Mouse (Mus musculus): Measurements from ENCODE around the gene Gm2163. TPM values are rescaled to one million over a fixed set of nuclear protein-coding genes. Genes with fewer than 3 reads are reported as not detected.
"Not testable (repeated sequence)": the region's sequence is repeated elsewhere in the genome, so short reads cannot be mapped to it uniquely, and the experiment has no call there.

Gene Gm2163
- not detected for total RNA-seq (2021)

DNA sequence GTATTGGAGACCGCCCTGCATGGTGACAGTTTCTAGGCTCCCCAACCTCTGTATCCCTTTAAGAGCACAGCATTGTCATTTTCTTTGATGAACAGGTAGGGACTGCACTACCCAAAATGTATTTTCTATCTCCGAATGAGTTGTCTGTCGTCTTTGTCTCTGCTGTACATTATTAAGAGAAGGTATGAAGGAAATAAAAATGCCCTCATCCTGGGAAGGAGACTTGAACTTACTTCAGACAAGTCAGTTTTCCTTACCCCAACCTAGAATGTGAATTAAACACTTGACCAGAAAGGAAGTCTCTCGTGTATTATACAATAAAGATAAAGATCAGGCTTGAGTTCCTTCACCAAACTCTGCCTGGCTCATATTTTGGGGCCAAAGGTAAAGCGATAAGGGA lies at the start of gene Gm2163:
TSS of gene Gm2163 (plus strand) at position 301 of the 400 bp plus-strand sequence.
- DNase-seq (ENCODE audit: low spot score); intact Hi-C loops (cut with DNase I): not testable (repeated sequence)

DNA sequence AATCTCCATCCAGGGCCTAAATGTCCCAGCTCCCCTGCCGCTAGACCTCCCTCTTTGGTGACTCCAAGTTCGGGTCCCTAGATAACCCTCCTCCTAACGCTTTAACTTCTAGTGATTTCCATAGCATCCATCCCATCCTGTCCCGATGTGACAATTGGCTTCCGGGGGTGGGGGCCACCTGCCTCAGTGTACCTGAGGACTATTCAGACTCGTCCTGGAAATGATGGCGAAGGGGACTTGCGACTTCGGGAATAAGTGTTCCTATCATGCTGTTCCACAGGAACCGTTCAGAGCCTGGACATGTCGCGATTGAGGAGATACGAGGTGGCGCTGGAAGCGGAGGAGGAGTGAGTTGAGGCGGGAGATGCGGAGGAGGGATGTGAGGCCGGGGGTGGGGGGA lies 27.5 kb upstream of the Gm2163 start, which contains the start of gene Gm21586:
TSS of gene Gm21586 (plus strand) at position 301 of the 400 bp plus-strand sequence.
- DNase-seq (ENCODE audit: low spot score); intact Hi-C loops (cut with DNase I): not testable (repeated sequence)

DNA sequence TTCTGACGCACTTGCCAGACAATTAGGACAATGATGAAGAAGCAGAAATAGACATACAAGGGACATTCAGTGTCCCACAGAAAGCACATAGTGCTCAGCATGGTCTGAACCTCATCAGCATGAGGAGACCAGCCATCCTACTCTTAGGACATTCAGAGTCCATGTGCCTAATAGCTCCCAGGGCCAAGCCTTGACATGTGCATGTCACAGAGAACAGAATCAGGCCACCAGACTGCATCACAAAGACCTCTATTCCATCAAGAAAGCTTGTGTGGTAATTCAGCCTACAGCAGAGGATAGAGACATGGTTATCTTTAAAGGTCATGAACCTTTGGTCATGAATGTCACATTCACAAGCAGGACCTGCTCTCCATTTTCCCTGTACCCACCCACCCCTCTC lies 61.5 kb downstream of the Gm2163 start, which contains the start of gene Fam205a2:
TSS of gene Fam205a2 (minus strand) at position 101 of the 400 bp plus-strand sequence.
- DNase-seq (ENCODE audit: low spot score); intact Hi-C loops (cut with DNase I): not testable (repeated sequence)

DNA sequence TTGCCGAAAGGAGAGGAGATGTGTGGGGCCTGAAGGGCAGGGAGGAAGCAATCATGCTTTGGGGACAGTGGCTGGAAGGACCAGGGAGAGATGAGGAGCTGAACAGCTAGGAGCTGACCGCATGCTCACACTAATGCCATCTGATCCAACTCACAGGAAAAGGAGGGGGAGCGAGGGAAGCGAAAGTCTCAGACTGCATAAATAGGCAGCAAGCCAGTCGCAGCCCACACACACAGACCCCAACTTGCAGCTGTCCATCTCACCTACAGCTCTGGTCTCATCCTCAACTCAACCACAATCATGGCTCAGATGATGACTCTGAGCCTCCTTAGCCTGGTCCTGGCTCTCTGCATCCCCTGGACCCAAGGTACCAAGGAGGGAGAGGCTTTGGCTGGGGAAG lies 145.3 kb downstream of the Gm2163 start, which contains the start of gene Gm10591:
TSS of gene Gm10591 (plus strand) at position 301 of the 400 bp plus-strand sequence.
- intact Hi-C loops (cut with DNase I); DNase-seq (ENCODE audit: low spot score): not testable (repeated sequence)

DNA sequence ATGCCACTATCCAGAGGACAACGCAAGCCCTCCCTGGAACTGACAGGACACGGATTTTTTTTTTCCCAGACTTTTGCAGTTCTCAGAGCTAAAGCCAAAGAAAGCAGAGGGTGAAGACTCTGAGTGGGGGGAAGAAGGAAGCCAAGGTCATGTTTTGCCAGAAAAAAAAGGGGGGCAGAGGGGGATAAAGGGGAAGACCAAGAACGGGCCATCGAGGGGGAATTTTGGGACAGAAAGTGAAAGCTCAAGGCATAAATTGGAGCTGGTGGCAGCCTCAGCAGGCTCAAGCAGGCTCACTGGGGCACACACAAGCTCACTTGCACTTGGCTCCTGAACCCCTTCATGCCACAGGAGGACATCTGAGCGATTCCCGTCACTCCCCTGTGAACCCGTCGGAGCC lies 162.9 kb downstream of the Gm2163 start, which contains the start of gene Gm2564:
TSS of gene Gm2564 (plus strand) at position 301 of the 400 bp plus-strand sequence.
- intact Hi-C loops (cut with DNase I); DNase-seq (ENCODE audit: low spot score): not testable (repeated sequence)

Other genes with a start within 250 kb of the Gm2163 start
- under 1 TPM in 1 of 2 experiments, not detected in 1; 0.14 TPM for gene Gm10600, start 226.1 kb upstream of the Gm2163 start, total RNA-seq (2021)
- not detected for gene Ccl21b, start 211.0 kb upstream of the Gm2163 start, total RNA-seq (2021)
- not detected for gene Gm21953, start 172.5 kb upstream of the Gm2163 start, total RNA-seq (2021)
- under 1 TPM in 1 of 2 experiments, not detected in 1; 0.08 TPM for gene Fam205a3, start 148.4 kb upstream of the Gm2163 start, total RNA-seq (2021)
- gene Gm21586, start 27.4 kb upstream of the Gm2163 start, total RNA-seq (2021) = not detected
- gene Fam205a2, start 61.4 kb downstream of the Gm2163 start, total RNA-seq (2021) = under 1 TPM in 1 of 2 experiments, not detected in 1; 0.08 TPM
- gene Gm10591, start 145.4 kb downstream of the Gm2163 start, total RNA-seq (2021) = not detected
- gene Gm2564, start 163.0 kb downstream of the Gm2163 start, total RNA-seq (2021) = 1 to 10 TPM; 1.1 to 2.2 TPM
- gene Ccl27b, start 188.5 kb downstream of the Gm2163 start, total RNA-seq (2021) = not detected
- gene Il11ra2, start 195.1 kb downstream of the Gm2163 start, total RNA-seq (2021) = under 1 TPM in 1 of 2 experiments, not detected in 1; 0.21 TPM

All from heart, postnatal 25 days (tissue).